Mouse (Mus musculus) kidney, adult 2 months (tissue): ENCODE measurements around the gene Rps3. TPM values are rescaled to one million over a fixed set of nuclear protein-coding genes. Genes with fewer than 3 reads are reported as not detected.

Experiments
- DNase-seq: peaks from one replicate; pipeline ENCODE4 v3.0.0; 2021
- H3K27ac ChIP-seq: fragments of 200-500 bp; 2 replicates; pipeline ENCODE4 v1.5.1; 2012; ENCODE audit warnings: low read depth, low read length, control low read depth, inconsistent platforms; ENCODE audit not compliant: insufficient read depth
- H3K27me3 ChIP-seq: fragments of 200-500 bp; replicated peaks from 2 replicates; pipeline ENCODE4 v1.6.1; 2012; ENCODE audit warnings: mild to moderate bottlenecking, moderate library complexity, low read length, inconsistent platforms; ENCODE audit not compliant: control insufficient read depth, insufficient read depth
- H3K36me3 ChIP-seq: fragments of 200-500 bp; 2 replicates; pipeline ENCODE4 v1.6.1; 2012; ENCODE audit warnings: mild to moderate bottlenecking, moderate library complexity, low read length, inconsistent platforms; ENCODE audit not compliant: control insufficient read depth, insufficient read depth
- H3K4me1 ChIP-seq: fragments of 200-500 bp; 2 replicates; pipeline ENCODE4 v1.6.1; 2011; ENCODE audit warnings: low read length; ENCODE audit not compliant: control insufficient read depth, insufficient read depth
- H3K4me3 ChIP-seq: fragments of 200-500 bp; 2 replicates; pipeline ENCODE4 v1.5.1; 2011; ENCODE audit warnings: mild to moderate bottlenecking, low read depth, low read length, control low read depth; ENCODE audit not compliant: insufficient read depth
- CTCF ChIP-seq: fragments of 200-500 bp; conservative IDR thresholded peaks from 2 replicates; pipeline ENCODE4 v1.5.1; 2011; ENCODE audit warnings: low read depth, mild to moderate bottlenecking, control low read depth, low read length, moderate library complexity, mixed read lengths; ENCODE audit not compliant: insufficient read depth, insufficient read length
- POLR2A ChIP-seq: fragments of 200-500 bp; IDR thresholded peaks from one replicate; pipeline ENCODE4 v1.6.1; 2011; ENCODE audit warnings: low read depth, low read length, control low read depth
- WGBS: fragments of 180-500 bp; shearing (Covaris S2); methylation state at CpG from one replicate; pipeline ENCODE4 v1.1.7; 2018; 5-methylcytosine and 5-hydroxymethylcytosine counted together
- polyA plus RNA-seq: library from polyadenylated mRNA; depleted of rRNA; stranded (reverse); fragments of >200 nt; gene quantifications from 2 replicates; pipeline ENCODE4 v1.2.3, GENCODE M21; 2012; rRNA removed

Rps3 gene
- 240 and 386 TPM in 2 replicates for polyA plus RNA-seq

DNA sequence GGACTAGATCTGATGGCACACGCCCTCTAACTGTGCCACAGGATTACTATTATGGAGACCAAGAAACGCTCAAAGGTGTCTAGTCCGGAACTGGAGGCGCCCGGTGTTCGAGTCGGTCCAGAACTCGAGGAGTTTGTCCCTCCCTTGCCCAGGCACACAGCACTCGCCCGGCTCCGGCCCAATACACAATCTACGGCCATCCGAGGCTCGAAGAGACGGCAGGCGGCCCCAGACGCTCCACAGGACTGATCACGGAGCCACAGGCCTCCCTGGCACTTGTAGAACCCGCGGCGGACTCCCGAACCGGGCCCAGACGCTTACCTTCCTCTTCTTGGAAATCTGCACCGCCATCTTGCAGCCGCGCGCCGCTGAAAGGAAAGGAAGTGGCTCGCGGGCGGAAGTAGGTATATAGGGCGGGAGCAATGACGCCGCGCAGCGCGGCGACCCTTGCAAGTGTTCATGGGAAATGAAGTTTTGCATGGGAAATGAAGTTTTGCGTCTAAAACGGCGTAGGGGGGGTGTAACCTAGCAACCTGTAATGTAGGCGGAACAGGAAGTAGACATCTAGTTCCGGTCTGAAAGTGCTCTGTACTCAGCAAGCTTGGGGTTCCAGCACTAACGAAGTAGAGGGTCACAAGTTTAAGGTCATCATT, at the start of gene Rps3:
TSS of gene Rps3 (minus strand) at position 468 of the 653 bp plus-strand sequence.
- H3K27me3 ChIP-seq, result no peaks in the 10 kb centered on the region
- peaks cover 9% of the 10 kb centered on the region; the same call in 1 of the 2 replicates for H3K4me1 ChIP-seq
- WGBS, result under 1% methylated on average over 45 of the region's 45 CpGs
- H3K4me3 ChIP-seq, result peak within 1 kb of the TSS; percentile 67
- TF ChIP-seq CTCF (no peak), POLR2A (peak; percentile 74)
- H3K36me3 ChIP-seq, result peaks cover 7% of the 10 kb centered on the region; the same call in 1 of the 2 replicates
- H3K27ac ChIP-seq, result peak within 1 kb of the TSS; percentile 67
- DNase-seq, result peak; percentile 98

DNA sequence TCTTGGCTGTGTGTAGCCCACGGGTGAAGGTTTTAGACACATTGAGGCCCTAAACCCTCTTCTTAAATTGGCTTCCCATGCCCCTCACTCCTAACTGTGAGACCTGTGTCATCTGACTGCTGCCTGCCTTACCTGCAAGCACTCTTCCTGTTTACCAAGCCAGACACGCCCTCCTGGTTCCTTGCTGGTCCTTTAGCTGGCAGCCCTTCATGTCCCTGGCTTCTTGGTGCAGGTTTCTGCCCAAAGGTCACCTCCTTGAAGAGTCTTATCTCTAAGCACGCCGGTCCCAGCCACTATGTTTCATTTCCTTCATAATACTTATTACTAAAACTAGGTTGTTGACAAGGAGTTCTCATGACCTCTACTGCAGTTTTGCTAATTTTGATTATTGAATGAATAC, 49.0 kb upstream of the Rps3 start:
- H3K36me3 ChIP-seq, result no peaks in the 10 kb centered on the region
- 55% methylated on average over 4 of the region's 4 CpGs for whole genome bisulfite sequencing
- no peak overlapping the region for H3K4me3 ChIP-seq
- no peak overlapping the region for H3K27ac ChIP-seq
- H3K27me3 ChIP-seq, result no peaks in the 10 kb centered on the region
- H3K4me1 ChIP-seq, result peaks cover 20% of the 10 kb centered on the region
- no peak for TF ChIP-seq POLR2A
- TF ChIP-seq CTCF, result no peak
- DNase-seq, result no peak

DNA sequence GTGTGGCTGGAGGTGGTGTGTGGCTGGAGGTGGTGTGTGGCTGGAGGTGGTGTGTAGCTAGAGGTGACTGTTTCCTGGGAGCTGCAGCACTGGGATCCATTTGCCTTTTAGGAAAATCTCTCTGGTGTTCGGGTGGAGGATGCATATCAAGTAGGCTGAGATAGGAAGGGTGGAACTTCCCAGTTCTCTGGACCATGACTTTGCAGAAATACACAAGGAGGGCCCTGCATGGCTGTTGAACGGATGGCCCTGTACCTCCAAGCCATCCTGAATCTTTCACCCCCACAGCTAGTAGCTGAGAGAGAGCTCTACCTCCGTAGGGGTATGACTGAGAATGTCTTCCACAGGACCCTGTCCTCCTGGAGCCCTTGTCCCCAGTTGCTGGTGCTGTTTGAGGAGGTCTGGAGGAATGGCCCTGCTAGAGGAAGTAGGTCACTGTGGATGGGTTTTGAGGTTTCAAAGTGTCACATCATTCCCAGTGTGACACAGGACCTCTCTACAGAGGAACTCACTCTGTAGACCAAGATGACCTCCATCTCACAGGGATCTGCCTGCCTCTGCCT, 48.0 kb upstream of the Rps3 start:
- Histone ChIP-seq H3K4me1 (peaks cover 16% of the 10 kb centered on the region), H3K36me3 (no peaks in the 10 kb centered on the region), H3K27me3 (no peaks in the 10 kb centered on the region), H3K27ac (no peak overlapping the region), H3K4me3 (no peak overlapping the region)
- DNase-seq, result no peak
- WGBS, result 81% methylated on average over 3 of the region's 3 CpGs
- TF ChIP-seq POLR2A (no peak), CTCF (no peak)

GRCm38 (mm10) chr7:99529410-99529809, 45.9 kb upstream of the Rps3 start:
- Histone ChIP-seq H3K36me3 (no peaks in the 10 kb centered on the region), H3K4me1 (peaks cover 9% of the 10 kb centered on the region), H3K4me3 (no peak overlapping the region), H3K27ac (peak overlapping the region; percentile 53; the same call in 1 of the 2 replicates), H3K27me3 (no peaks in the 10 kb centered on the region)
- TF ChIP-seq POLR2A (no peak), CTCF (no peak)
- 34% methylated on average over 5 of the region's 5 CpGs for WGBS
- DNase-seq, result no peak

DNA sequence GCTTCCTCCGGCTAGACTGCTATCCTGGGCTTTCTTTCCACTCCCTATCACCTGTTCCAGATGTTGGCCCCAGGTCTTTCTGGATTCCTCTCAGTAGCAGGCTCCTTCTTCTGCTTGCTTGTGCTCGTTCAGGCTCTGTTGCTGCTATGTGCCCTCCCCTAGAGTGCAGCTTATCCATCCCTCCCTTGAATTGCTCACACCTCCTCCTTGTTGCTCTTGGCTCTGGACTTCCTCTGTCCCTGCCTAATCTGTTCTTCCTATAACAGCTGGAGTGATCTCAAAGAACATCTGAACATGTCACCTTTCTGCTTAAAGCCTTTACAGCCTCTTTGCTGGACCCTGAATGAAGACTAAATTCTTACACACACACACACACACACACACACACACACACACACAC, 45.0 kb upstream of the Rps3 start:
- Histone ChIP-seq H3K4me3 (no peak overlapping the region), H3K4me1 (peaks cover 9% of the 10 kb centered on the region), H3K36me3 (no peaks in the 10 kb centered on the region), H3K27me3 (no peaks in the 10 kb centered on the region), H3K27ac (no peak overlapping the region)
- no peak for DNase-seq
- 46% methylated on average over 2 of the region's 2 CpGs for WGBS
- TF ChIP-seq POLR2A, result no peak
- no peak for TF ChIP-seq CTCF

- peak; percentile 66 for DNase-seq
- 42% methylated on average over 1 of the region's 1 CpGs for WGBS
- Histone ChIP-seq H3K27ac (no peak overlapping the region), H3K4me3 (no peak overlapping the region), H3K36me3 (no peaks in the 10 kb centered on the region), H3K4me1 (peaks cover 3% of the 10 kb centered on the region; the same call in 1 of the 2 replicates), H3K27me3 (no peaks in the 10 kb centered on the region)
- no peak for TF ChIP-seq CTCF
These were observed 40.3 kb upstream of the Rps3 start for GRCm38 (mm10) chr7:99523837-99524236.

GRCm38 (mm10) chr7:99523121-99523520, 39.6 kb upstream of the Rps3 start:
- no peak overlapping the region for H3K27ac ChIP-seq
- WGBS, result 60% methylated on average over 8 of the region's 8 CpGs
- no peaks in the 10 kb centered on the region for H3K27me3 ChIP-seq
- no peak overlapping the region for H3K4me3 ChIP-seq
- peak; percentile 28 for DNase-seq
- H3K4me1 ChIP-seq, result peaks cover 3% of the 10 kb centered on the region; the same call in 1 of the 2 replicates
- no peaks in the 10 kb centered on the region for H3K36me3 ChIP-seq
- no peak for TF ChIP-seq POLR2A
- no peak for TF ChIP-seq CTCF
